Mouse (Mus musculus) liver, embryonic 16.5 days (tissue): ENCODE measurements around the gene Bri3. TPM values are rescaled to one million over a fixed set of nuclear protein-coding genes. Genes with fewer than 3 reads are reported as not detected.

ENCODE experiments used
- ATAC-seq: fragments of 200-750 bp; cut with Nextera tagmentation; 2 replicates; pipeline ENCODE4 v1.8.0; 2017; ENCODE audit warnings: low read depth, mild to moderate bottlenecking, moderate number of reproducible peaks, moderate library complexity
- H3K27ac ChIP-seq: fragments of 300-500 bp; sonication (generic); 2 replicates; pipeline ENCODE4 v1.5.1; 2014; ENCODE audit warnings: mild to moderate bottlenecking, low read length
- H3K27me3 ChIP-seq: fragments of 300-500 bp; sonication (generic); 2 replicates; pipeline ENCODE4 v1.6.1; 2014; ENCODE audit warnings: low read depth, low read length, mixed read lengths; ENCODE audit not compliant: control insufficient read depth, insufficient read depth
- H3K36me3 ChIP-seq: fragments of 300-500 bp; sonication (generic); 2 replicates; pipeline ENCODE4 v1.6.1; 2014; ENCODE audit warnings: mild to moderate bottlenecking; ENCODE audit not compliant: control insufficient read depth, insufficient read depth
- H3K4me1 ChIP-seq: fragments of 300-500 bp; sonication (generic); 2 replicates; pipeline ENCODE4 v1.6.1; 2014; ENCODE audit warnings: low read depth, low read length, mixed read lengths; ENCODE audit not compliant: control insufficient read depth
- H3K4me2 ChIP-seq: fragments of 300-500 bp; sonication (generic); 2 replicates; pipeline ENCODE4 v1.6.1; 2014; ENCODE audit warnings: low read depth, low read length, mixed read lengths
- H3K4me3 ChIP-seq: fragments of 300-500 bp; sonication (generic); 2 replicates; pipeline ENCODE4 v1.5.1; 2014; ENCODE audit warnings: low read depth, mild to moderate bottlenecking, low read length
- H3K9ac ChIP-seq: fragments of 300-500 bp; sonication (generic); 2 replicates; pipeline ENCODE4 v1.6.1; 2014; ENCODE audit warnings: low read depth, low read length
- H3K9me3 ChIP-seq: fragments of 300-500 bp; sonication (generic); replicated peaks from 2 replicates; pipeline ENCODE4 v1.6.1; 2016; ENCODE audit warnings: low read length; ENCODE audit not compliant: control insufficient read depth
- WGBS: fragments of 180-500 bp; shearing (Covaris S2); extraction: QIAGEN DNeasy Blood & Tissue Kit; methylation state at CpG from one replicate; pipeline ENCODE4 v1.1.7; 2014; ENCODE audit not compliant: insufficient replicate concordance; 5-methylcytosine and 5-hydroxymethylcytosine counted together
- polyA plus RNA-seq: library from polyadenylated mRNA; unstranded; fragments of >200 nt; fragmentation: Nextera tagmentation; extraction: Ambion mirVana; gene quantifications from 2 replicates; pipeline ENCODE4 v1.2.1, GENCODE M21; 2015

Bri3 gene
- polyA plus RNA-seq, 1 experiment from 2014 or later, result 21.8 TPM

- Histone ChIP-seq H3K9me3 (no peaks in the 10 kb centered on the region; the same call in 1 of the 2 replicates), H3K4me3 (no peak overlapping the region), H3K4me1 (no peaks in the 10 kb centered on the region), H3K4me2 (no peak overlapping the region), H3K36me3 (no peaks in the 10 kb centered on the region), H3K27me3 (no peaks in the 10 kb centered on the region), H3K27ac (no peak overlapping the region), H3K9ac (no peak overlapping the region)
- ATAC-seq, result no peak
- 63% methylated on average over 14 of the region's 14 CpGs for WGBS
Measured at GRCm38 (mm10) chr5:144473056-144473455, 228.8 kb downstream of the Bri3 start.

DNA sequence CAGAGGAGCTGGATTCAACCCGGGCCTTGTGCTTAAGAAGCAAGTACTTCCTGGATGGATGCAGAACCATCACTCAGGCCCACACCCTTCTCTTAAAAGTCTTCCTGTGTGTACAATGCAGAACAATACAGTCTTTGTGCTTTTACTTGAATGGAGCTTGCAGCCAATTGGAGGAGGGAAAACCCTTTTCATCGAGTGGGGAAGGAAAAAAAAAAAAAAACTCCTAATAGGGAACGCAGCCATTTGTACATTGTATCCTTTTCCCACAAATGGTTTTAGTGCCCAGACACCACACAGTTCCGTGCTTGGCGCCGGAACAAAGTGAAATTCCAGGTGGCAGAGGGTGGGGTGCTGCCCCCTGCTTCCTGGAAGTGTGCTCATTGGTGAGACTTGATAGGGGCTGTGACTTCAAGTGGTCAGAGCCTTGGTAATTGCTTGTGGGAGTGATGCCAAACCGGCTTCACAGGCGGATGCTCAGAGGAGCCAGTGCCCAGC is 235.5 kb downstream of the Bri3 start:
- Histone ChIP-seq H3K9me3 (no peaks in the 10 kb centered on the region), H3K27ac (no peak overlapping the region), H3K27me3 (no peaks in the 10 kb centered on the region), H3K4me2 (no peak overlapping the region), H3K4me1 (no peaks in the 10 kb centered on the region), H3K36me3 (no peaks in the 10 kb centered on the region), H3K4me3 (no peak overlapping the region), H3K9ac (no peak overlapping the region)
- ATAC-seq, result no peak
- WGBS, result 44% methylated on average over 8 of the region's 8 CpGs

DNA sequence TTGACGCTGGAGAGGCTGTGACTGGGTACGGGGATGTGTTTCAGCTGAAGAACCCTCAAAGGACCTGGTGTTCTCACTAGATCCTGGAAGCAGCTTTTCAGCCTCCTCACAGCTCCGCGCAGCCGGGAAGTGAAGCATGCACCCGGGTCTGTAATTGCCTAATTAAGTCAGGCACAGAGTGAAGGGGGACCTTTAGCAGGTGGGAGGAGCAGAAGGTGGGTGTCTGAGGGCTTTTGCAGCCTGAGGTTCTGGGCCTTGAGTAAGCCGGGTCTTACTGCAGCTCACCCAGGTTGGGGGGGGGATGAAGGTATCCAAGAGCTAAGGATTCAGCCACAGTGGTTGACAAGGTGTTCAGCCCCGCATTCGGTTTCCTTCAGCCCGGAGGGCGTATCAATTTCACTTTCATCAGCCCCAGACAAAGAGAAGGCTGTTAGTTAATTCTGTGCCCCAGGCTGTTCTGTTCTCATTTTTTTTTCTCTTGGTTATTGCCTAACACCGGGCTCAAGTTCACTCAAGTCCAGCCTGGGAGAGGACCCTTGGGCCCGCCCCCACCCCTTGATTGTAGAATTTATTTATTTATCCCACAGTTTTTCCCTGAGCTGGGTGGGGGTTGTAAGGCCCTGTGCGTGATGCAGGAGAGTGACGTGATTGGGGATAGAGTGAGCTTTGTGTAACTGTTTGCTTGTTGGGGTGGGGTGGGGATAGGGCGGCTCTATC is 239.6 kb downstream of the Bri3 start:
- H3K27me3 ChIP-seq, result no peaks in the 10 kb centered on the region
- no peak for ATAC-seq
- WGBS, result 52% methylated on average over 16 of the region's 16 CpGs

GRCm38 (mm10) chr5:144491308-144491707 is 247.1 kb downstream of the Bri3 start:
- no peaks in the 10 kb centered on the region for H3K4me1 ChIP-seq
- WGBS, result 12% methylated on average over 6 of the region's 6 CpGs
- H3K9me3 ChIP-seq, result no peaks in the 10 kb centered on the region
- no peak for ATAC-seq
- H3K4me3 ChIP-seq, result no peak overlapping the region
- H3K27me3 ChIP-seq, result no peaks in the 10 kb centered on the region
- no peak overlapping the region for H3K4me2 ChIP-seq
- H3K27ac ChIP-seq, result no peak overlapping the region
- no peak overlapping the region for H3K9ac ChIP-seq
- no peaks in the 10 kb centered on the region for H3K36me3 ChIP-seq

More for the DNA sequence above, 239.6 kb downstream of the Bri3 start:
- H3K27ac ChIP-seq, result no peak overlapping the region
- no peak overlapping the region for H3K9ac ChIP-seq
- H3K4me2 ChIP-seq, result no peak overlapping the region
- no peaks in the 10 kb centered on the region for H3K9me3 ChIP-seq
- H3K36me3 ChIP-seq, result no peaks in the 10 kb centered on the region
- no peaks in the 10 kb centered on the region for H3K4me1 ChIP-seq
- no peak overlapping the region for H3K4me3 ChIP-seq

Other genes with a start within 250 kb of the Bri3 start
- 33.4 and 34.1 TPM in 2 replicates for gene Ccz1, start 229.6 kb upstream of the Bri3 start, polyA plus RNA-seq
- not detected in 2 replicates for gene Ocm, start 217.8 kb upstream of the Bri3 start, polyA plus RNA-seq
- 1.9 and 2.3 TPM in 2 replicates for gene Lmtk2, start 144.0 kb upstream of the Bri3 start, polyA plus RNA-seq
- gene Bhlha15, start 54.2 kb upstream of the Bri3 start, polyA plus RNA-seq, result 0.83 and 1.3 TPM in 2 replicates
- 3.1 and 3.2 TPM in 2 replicates for gene Tecpr1, start 20.8 kb upstream of the Bri3 start, polyA plus RNA-seq
- gene Baiap2l1, start 113.7 kb downstream of the Bri3 start, polyA plus RNA-seq, result 8.2 and 9.0 TPM in 2 replicates